Mouse (Mus musculus): ENCODE data around the gene Cdc16.

- TF ChIP-seq POLR2A (IDR thresholded peaks at IDR 0.05; ENCODE audit: insufficient read depth, low read depth, low read length) (no peak), CTCF (IDR thresholded peaks at IDR 0.05; ENCODE audit: insufficient read depth, low read depth, low read length) (no peak)
Observed at GRCm38 (mm10) chr8:13797676-13798075, 40.2 kb downstream of the Cdc16 start.

Data from olfactory bulb, adult 2 months (tissue).